Comparison of ENCODE assay signal across 8 mouse cellular contexts in the genomic region with DNA sequence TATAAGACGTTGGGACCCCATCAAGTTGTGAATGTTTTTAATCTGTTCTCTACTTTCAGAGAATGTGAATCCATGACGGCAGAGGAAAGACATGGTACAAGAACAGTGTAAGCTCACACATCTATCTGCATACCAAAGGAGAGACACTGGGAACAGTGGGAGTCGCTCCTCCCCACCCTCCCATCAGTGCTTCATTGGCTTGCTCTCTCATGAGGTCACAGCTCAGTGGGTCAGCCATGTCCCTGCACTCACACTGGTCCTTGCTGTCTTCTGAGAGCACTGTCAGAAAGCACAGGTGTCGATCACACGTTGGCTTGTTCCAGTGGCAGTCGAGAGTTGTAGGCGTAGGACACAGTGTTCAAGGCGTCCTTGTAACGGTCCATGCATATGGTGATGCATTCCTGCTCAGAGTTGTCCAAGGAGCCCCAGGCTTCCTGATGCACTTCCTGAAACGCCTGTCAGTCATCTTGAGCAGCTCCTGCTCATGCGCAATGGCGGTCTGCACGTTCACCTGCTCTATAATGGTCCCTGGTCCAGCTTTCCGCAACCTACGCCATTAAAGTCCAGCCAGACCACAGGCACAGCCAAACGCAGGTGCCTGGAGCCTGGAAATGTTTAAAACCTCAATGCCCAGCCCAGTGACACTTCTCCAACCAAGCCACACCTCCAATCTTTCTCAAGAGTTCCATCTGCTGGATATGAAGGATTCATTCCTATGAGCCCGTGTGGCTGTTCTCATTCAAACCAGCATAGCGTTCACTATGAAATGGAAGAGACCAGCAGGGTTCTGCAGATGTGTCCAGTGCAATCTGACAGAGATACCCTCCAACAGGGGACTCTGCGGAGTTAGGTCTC. TPM values are rescaled to one million over a fixed set of nuclear protein-coding genes. Genes with fewer than 3 reads are reported as not detected.
DNase-seq lines count a peak whose midpoint lies in the region; ATAC-seq and TF ChIP-seq lines count a peak whose summit lies in the region.

No protein-coding gene starts in this region.

- no peak overlapping the region for H3K4me3 ChIP-seq in heart, embryonic 14.5 days (ENCODE audit: control insufficient read depth in 1 of 2, insufficient read depth in 1 of 2, low read depth in 1 of 2, low read length in 2 of 2)
- no peak overlapping the region for H3K4me3 ChIP-seq in forebrain, postnatal 0 days (ENCODE audit: low read depth, low read length)
- peak overlapping the region; percentile 65 for H3K4me3 ChIP-seq in midbrain, embryonic 10.5 days

- 69% methylated on average over 19 of the region's 19 CpGs for WGBS in heart, embryonic 14.5 days
- WGBS in forebrain, postnatal 0 days = 76% methylated on average over 19 of the region's 19 CpGs
- 80% methylated on average over 19 of the region's 19 CpGs for WGBS in midbrain, embryonic 10.5 days

- ATAC-seq in heart, embryonic 14.5 days (ENCODE audit: insufficient number of reproducible peaks, insufficient read depth, low FRiP score, low read depth) = no peak
- ATAC-seq in forebrain, postnatal 0 days = peak; percentile 44

- H3K9me3 ChIP-seq in heart, embryonic 14.5 days (ENCODE audit: control insufficient read depth, low read length) = no peaks in the 10 kb centered on the region
- no peaks in the 10 kb centered on the region for H3K9me3 ChIP-seq in forebrain, postnatal 0 days (ENCODE audit: low read length)
- H3K9me3 ChIP-seq in midbrain, embryonic 10.5 days (replicated peaks) = no peaks in the 10 kb centered on the region

- peaks cover 44% of the 10 kb centered on the region for H3K27me3 ChIP-seq in heart, embryonic 14.5 days (ENCODE audit: control insufficient read depth, insufficient read depth, low read length)
- H3K27me3 ChIP-seq in forebrain, postnatal 0 days (ENCODE audit: insufficient read depth, low read length) = peaks cover 9% of the 10 kb centered on the region
- peaks cover 53% of the 10 kb centered on the region for H3K27me3 ChIP-seq in midbrain, embryonic 10.5 days (ENCODE audit: low read depth, poor library complexity, severe bottlenecking)

- no peaks in the 10 kb centered on the region for H3K36me3 ChIP-seq in heart, embryonic 14.5 days (ENCODE audit: control insufficient read depth, insufficient read depth, low read length)
- H3K36me3 ChIP-seq in forebrain, postnatal 0 days (ENCODE audit: insufficient read depth) = no peaks in the 10 kb centered on the region
- no peaks in the 10 kb centered on the region for H3K36me3 ChIP-seq in midbrain, embryonic 10.5 days

- H3K4me1 ChIP-seq in heart, embryonic 14.5 days (ENCODE audit: control insufficient read depth in 2 of 2, insufficient read depth in 2 of 2, low read length in 2 of 2) = peaks cover 11 to 12% of the 10 kb centered on the region in 2 experiments; a peak in 2 of 4 replicates
- 0 out of 2 replicates have a peak, but pooled peaks cover 4% of the 10 kb centered on the region for H3K4me1 ChIP-seq in forebrain, postnatal 0 days (ENCODE audit: insufficient read depth)
- H3K4me1 ChIP-seq in midbrain, embryonic 10.5 days = peaks cover 31% of the 10 kb centered on the region

- peak overlapping the region; percentile 68 for H3K4me2 ChIP-seq in heart, embryonic 14.5 days (ENCODE audit: low read length)
- peak overlapping the region; percentile 33 for H3K4me2 ChIP-seq in forebrain, postnatal 0 days (ENCODE audit: low read depth)

- 0 out of 4 replicates have a peak overlapping the region, but pooled peaks of 1 of the 2 experiments have one; percentile 47 for H3K27ac ChIP-seq in heart, embryonic 14.5 days (replicated peaks in 1 of 2; ENCODE audit: control insufficient read depth in 1 of 2, insufficient read depth in 1 of 2, low read depth in 2 of 2, low read length in 2 of 2)
- H3K27ac ChIP-seq in forebrain, postnatal 0 days (ENCODE audit: low read depth, low read length) = peak overlapping the region; percentile 54
- peak overlapping the region; percentile 87 for H3K27ac ChIP-seq in midbrain, embryonic 10.5 days (replicated peaks)

- DNase-seq in heart, adult 18-20 months = no peak
- DNase-seq in R1 (ENCODE audit: low read depth, low spot score) = peak; percentile 86
- DNase-seq in forebrain, postnatal 0 days = no peak
- DNase-seq in midbrain, embryonic 10.5 days (ENCODE audit: low spot score) = no peak
- DNase-seq in adrenal gland, adult 2 months = no peak
- no peak for DNase-seq in urinary bladder, adult 2 months (ENCODE audit: low spot score)
- DNase-seq in layer of hippocampus, adult 18-20 months (ENCODE audit: low spot score in 2 of 2) = no peak

- no peak for TF ChIP-seq CTCF in forebrain, postnatal 0 days (IDR thresholded peaks at IDR 0.05; ENCODE audit: low read depth)

- H3K9ac ChIP-seq in heart, embryonic 14.5 days (ENCODE audit: low read length) = no peak overlapping the region
- peak overlapping the region; percentile 39; the same call in 1 of the 2 replicates for H3K9ac ChIP-seq in forebrain, postnatal 0 days

RNA-seq across cellular contexts. Expression of a gene that starts 19.7 kb away (rescaled TPM):
- polyA plus RNA-seq in heart, embryonic 14.5 days (2014; fragmentation: Nextera tagmentation; extraction: Ambion mirVana) = 32.3 and 37.8 TPM in 2 replicates
- 100 to 1,000 TPM; 204 to 337 TPM for total RNA-seq in heart, adult 18-20 months (2021)
- 14.3 and 21.9 TPM in 2 replicates for total RNA-seq in forebrain, postnatal 0 days (2014; rRNA removed)
- polyA plus RNA-seq in forebrain, postnatal 0 days (2015; fragmentation: Nextera tagmentation; extraction: Ambion mirVana) = 17.3 and 21.2 TPM in 2 replicates
- polyA plus RNA-seq in midbrain, embryonic 10.5 days (2016; fragmentation: Nextera tagmentation; extraction: Ambion mirVana) = 45.7 and 50.3 TPM in 2 replicates
- total RNA-seq in adrenal gland, adult 2 months (2021) = 100 to 1,000 TPM; 577 to 669 TPM
- 2,584 and 2,844 TPM in 2 replicates for polyA plus RNA-seq in adrenal gland, adult 2 months (2012; rRNA removed)
- polyA plus RNA-seq in urinary bladder, adult 2 months (2012; rRNA removed) = 987 and 1,071 TPM in 2 replicates
- total RNA-seq in layer of hippocampus, adult 18-20 months (2021) = 10 to 100 TPM; 25.5 to 26.9 TPM

RNA-seq across cellular contexts. Expression of a gene that starts 24.6 kb away (rescaled TPM):
- 1,085 and 1,186 TPM in 2 replicates for polyA plus RNA-seq in heart, embryonic 14.5 days (2014; fragmentation: Nextera tagmentation; extraction: Ambion mirVana)
- total RNA-seq in heart, adult 18-20 months (2021) = 100 to 1,000 TPM; 419 to 435 TPM
- 1,357 and 2,159 TPM in 2 replicates for total RNA-seq in forebrain, postnatal 0 days (2014; rRNA removed)
- polyA plus RNA-seq in forebrain, postnatal 0 days (2015; fragmentation: Nextera tagmentation; extraction: Ambion mirVana) = 876 and 1,153 TPM in 2 replicates
- polyA plus RNA-seq in midbrain, embryonic 10.5 days (2016; fragmentation: Nextera tagmentation; extraction: Ambion mirVana) = 1,339 and 1,576 TPM in 2 replicates
- total RNA-seq in adrenal gland, adult 2 months (2021) = 100 to 1,000 TPM; 541 to 790 TPM
- polyA plus RNA-seq in adrenal gland, adult 2 months (2012; rRNA removed) = 153 and 176 TPM in 2 replicates
- polyA plus RNA-seq in urinary bladder, adult 2 months (2012; rRNA removed) = 1,060 and 1,160 TPM in 2 replicates
- 100 to 1,000 TPM; 319 to 336 TPM for total RNA-seq in layer of hippocampus, adult 18-20 months (2021)

RNA-seq across cellular contexts. Expression of a gene that starts 24.8 kb away (rescaled TPM):
- 27.6 and 30.6 TPM in 2 replicates for polyA plus RNA-seq in heart, embryonic 14.5 days (2014; fragmentation: Nextera tagmentation; extraction: Ambion mirVana)
- 10 to 100 TPM; 36.8 to 39.7 TPM for total RNA-seq in heart, adult 18-20 months (2021)
- total RNA-seq in forebrain, postnatal 0 days (2014; rRNA removed) = 46.2 and 46.8 TPM in 2 replicates
- 59.6 and 66.1 TPM in 2 replicates for polyA plus RNA-seq in forebrain, postnatal 0 days (2015; fragmentation: Nextera tagmentation; extraction: Ambion mirVana)
- 53.5 and 61.0 TPM in 2 replicates for polyA plus RNA-seq in midbrain, embryonic 10.5 days (2016; fragmentation: Nextera tagmentation; extraction: Ambion mirVana)
- total RNA-seq in adrenal gland, adult 2 months (2021) = 10 to 100 TPM; 52.8 to 55.1 TPM
- polyA plus RNA-seq in adrenal gland, adult 2 months (2012; rRNA removed) = 88.4 and 107 TPM in 2 replicates
- 39.3 and 39.7 TPM in 2 replicates for polyA plus RNA-seq in urinary bladder, adult 2 months (2012; rRNA removed)
- 10 to 100 TPM; 76.1 to 79.8 TPM for total RNA-seq in layer of hippocampus, adult 18-20 months (2021)

RNA-seq across cellular contexts. Expression of a gene that starts 29.1 kb away (rescaled TPM):
- polyA plus RNA-seq in heart, embryonic 14.5 days (2014; fragmentation: Nextera tagmentation; extraction: Ambion mirVana) = 3.8 and 4.6 TPM in 2 replicates
- 1 to 10 TPM; 1.3 to 1.8 TPM for total RNA-seq in heart, adult 18-20 months (2021)
- 11.5 and 11.7 TPM in 2 replicates for total RNA-seq in forebrain, postnatal 0 days (2014; rRNA removed)
- polyA plus RNA-seq in forebrain, postnatal 0 days (2015; fragmentation: Nextera tagmentation; extraction: Ambion mirVana) = 8.3 and 9.8 TPM in 2 replicates
- 4.1 and 6.4 TPM in 2 replicates for polyA plus RNA-seq in midbrain, embryonic 10.5 days (2016; fragmentation: Nextera tagmentation; extraction: Ambion mirVana)
- total RNA-seq in adrenal gland, adult 2 months (2021) = 1 to 10 TPM; 4.0 to 6.5 TPM
- 21.2 and 21.3 TPM in 2 replicates for polyA plus RNA-seq in adrenal gland, adult 2 months (2012; rRNA removed)
- polyA plus RNA-seq in urinary bladder, adult 2 months (2012; rRNA removed) = 7.7 TPM in 2 replicates
- total RNA-seq in layer of hippocampus, adult 18-20 months (2021) = 1 to 10 TPM; 5.1 to 5.2 TPM

RNA-seq across cellular contexts. Expression of a gene that starts 39.9 kb away (rescaled TPM):
- 14.7 and 15.5 TPM in 2 replicates for polyA plus RNA-seq in heart, embryonic 14.5 days (2014; fragmentation: Nextera tagmentation; extraction: Ambion mirVana)
- total RNA-seq in heart, adult 18-20 months (2021) = 10 to 100 TPM; 10.3 to 10.9 TPM
- total RNA-seq in forebrain, postnatal 0 days (2014; rRNA removed) = 18.9 and 21.9 TPM in 2 replicates
- 15.9 and 23.2 TPM in 2 replicates for polyA plus RNA-seq in forebrain, postnatal 0 days (2015; fragmentation: Nextera tagmentation; extraction: Ambion mirVana)
- 47.8 and 52.5 TPM in 2 replicates for polyA plus RNA-seq in midbrain, embryonic 10.5 days (2016; fragmentation: Nextera tagmentation; extraction: Ambion mirVana)
- total RNA-seq in adrenal gland, adult 2 months (2021) = 10 to 100 TPM; 35.4 to 38.4 TPM
- polyA plus RNA-seq in adrenal gland, adult 2 months (2012; rRNA removed) = 18.9 and 25.6 TPM in 2 replicates
- polyA plus RNA-seq in urinary bladder, adult 2 months (2012; rRNA removed) = 15.8 and 17.2 TPM in 2 replicates
- total RNA-seq in layer of hippocampus, adult 18-20 months (2021) = 10 to 100 TPM; 13.2 to 15.5 TPM

Comparison
In these comparisons a context has a peak if more than half of its experiments do, and no peak if none do; other contexts are left out.
1. RNA of a gene that starts 19.7 kb away (polyA plus RNA-seq): 2,584 to 2,844 TPM in adrenal gland, adult 2 months and 987 to 1,071 TPM in urinary bladder, adult 2 months; 45.7 to 50.3 TPM in midbrain, embryonic 10.5 days, 32.3 to 37.8 TPM in heart, embryonic 14.5 days and 17.3 to 21.2 TPM in forebrain, postnatal 0 days; every median in the first group is over 10 times any median in the second.